Mouse (Mus musculus): Measurements from ENCODE around the gene Vpreb2.

GRCm38 (mm10) chr16:17980128-17980527 is at the start of gene Vpreb2:
- no peak for TF ChIP-seq EP300 (IDR thresholded peaks at IDR 0.05; ENCODE audit: low read depth)
- no peak for TF ChIP-seq CTCF (IDR thresholded peaks at IDR 0.05; ENCODE audit: low read depth)

Data from liver, embryonic 14.5 days (tissue).